Mouse (Mus musculus) ES-E14 (cell line): ENCODE results near the gene Gpx5. TPM values are rescaled to one million over a fixed set of nuclear protein-coding genes. Genes with fewer than 3 reads are reported as not detected.

Source experiments
- DNase-seq: peaks from one replicate; pipeline ENCODE4 v3.0.0-alpha.2; 2013; ENCODE audit warnings: low read depth, low spot score
- H3K27ac ChIP-seq: 2 replicates; pipeline ENCODE4 v1.5.1; 2012; ENCODE audit warnings: low read depth, mild to moderate bottlenecking, low read length, moderate library complexity, mixed read lengths; ENCODE audit not compliant: poor library complexity, insufficient read depth, severe bottlenecking
- H3K36me3 ChIP-seq: 2 replicates; pipeline ENCODE4 v1.6.1; 2012; ENCODE audit warnings: mild to moderate bottlenecking, low read length, moderate library complexity, mixed read lengths; ENCODE audit not compliant: control insufficient read depth, poor library complexity, insufficient read depth, severe bottlenecking
- H3K4me1 ChIP-seq, 2 experiments: fragments of 150-350 bp in 1 of 2; sonication (generic) in 1 of 2; 2 replicates each; pipeline ENCODE4 v1.6.1; 2012; ENCODE audit warnings: low read length in 2 of 2, mild to moderate bottlenecking in 1 of 2, mixed read lengths in 1 of 2; ENCODE audit not compliant: control insufficient read depth in 2 of 2, insufficient read depth in 2 of 2, poor library complexity in 1 of 2
- H3K4me3 ChIP-seq, 2 experiments: fragments of 150-350 bp in 1 of 2; sonication (generic) in 1 of 2; 2 replicates each; pipeline ENCODE4 v1.5.1; 2012; ENCODE audit warnings: low read length in 2 of 2, low read depth in 1 of 2, mild to moderate bottlenecking in 1 of 2, mixed read lengths in 1 of 2; ENCODE audit not compliant: insufficient read depth in 1 of 2, poor library complexity in 1 of 2, severe bottlenecking in 1 of 2
- H3K9ac ChIP-seq: 2 replicates; pipeline ENCODE4 v1.6.1; 2012; ENCODE audit warnings: low read depth, mild to moderate bottlenecking, low read length, mixed read lengths; ENCODE audit not compliant: poor library complexity, insufficient read depth, severe bottlenecking
- H3K9me3 ChIP-seq: fragments of 150-350 bp; sonication (generic); 2 replicates; pipeline ENCODE4 v1.6.1; 2012; ENCODE audit warnings: low read depth, mild to moderate bottlenecking, low read length; ENCODE audit not compliant: control insufficient read depth, insufficient read depth
- CHD2 ChIP-seq: IDR thresholded peaks from 2 replicates; pipeline ENCODE4 v1.6.1; 2014; ENCODE audit warnings: mild to moderate bottlenecking, low read depth, low read length, inconsistent platforms
- HCFC1 ChIP-seq: IDR thresholded peaks from 2 replicates; pipeline ENCODE4 v1.6.1; 2012; ENCODE audit warnings: low read length, inconsistent platforms, borderline replicate concordance; ENCODE audit not compliant: insufficient read depth
- MAFK ChIP-seq: IDR thresholded peaks from 2 replicates; pipeline ENCODE4 v1.6.1; 2014; ENCODE audit warnings: mild to moderate bottlenecking, low read depth, low read length, inconsistent platforms; ENCODE audit not compliant: insufficient read depth
- ZC3H11A ChIP-seq: IDR thresholded peaks from 2 replicates; pipeline ENCODE4 v1.6.1; 2012; ENCODE audit warnings: low read depth, mild to moderate bottlenecking, inconsistent platforms, low read length, borderline replicate concordance
- ZNF384 ChIP-seq: IDR thresholded peaks from 2 replicates; pipeline ENCODE4 v1.6.1; 2012; ENCODE audit warnings: low read depth, low read length, inconsistent platforms
- in situ Hi-C, 2 experiments: fragments of 600-800 bp; cut with MboI; formaldehyde crosslinking; loops; one replicate each; pipeline ENCODE4 v1.15.1; 2025; ENCODE audit warnings: low sequenced_read_pairs in 2 of 2, inconsistent platforms in 1 of 2; ENCODE audit not compliant: unreplicated experiment in 2 of 2
- total RNA-seq: library from RNA; depleted of rRNA; stranded (reverse); fragments of 300-350 nt; gene quantifications from 2 replicates; pipeline ENCODE4 v1.2.3, GENCODE M21; 2012

Gpx5 gene
- total RNA-seq, 1 experiment = not detected

GRCm38 (mm10) chr13:21244089-21244488 is 48.4 kb downstream of the Gpx5 start:
- no peaks in the 10 kb centered on the region for H3K36me3 ChIP-seq
- H3K27ac ChIP-seq = no peak overlapping the region
- no peak overlapping the region for H3K4me3 ChIP-seq
- H3K4me1 ChIP-seq = peaks cover 0 to 2% of the 10 kb centered on the region in 2 experiments; a peak in 1 of 4 replicates
- no peaks in the 10 kb centered on the region for H3K9me3 ChIP-seq
- H3K9ac ChIP-seq = no peak overlapping the region
- TF ChIP-seq ZC3H11A (no peak), HCFC1 (no peak), CHD2 (no peak), ZNF384 (no peak), MAFK (no peak)
- in situ Hi-C loops = no loop called here
- no peak for DNase-seq

- no peaks in the 10 kb centered on the region for H3K9me3 ChIP-seq
- peak overlapping the region; percentile 22; the same call in 1 of the 2 replicates for H3K9ac ChIP-seq
- H3K27ac ChIP-seq = no peak overlapping the region
- in situ Hi-C loops = no loop called here
- peak overlapping the region; percentile 36 to 60 for H3K4me3 ChIP-seq
- H3K36me3 ChIP-seq = no peaks in the 10 kb centered on the region
- H3K4me1 ChIP-seq = peaks cover 0 to 2% of the 10 kb centered on the region in 2 experiments; a peak in 1 of 4 replicates
- no peak for DNase-seq
- TF ChIP-seq CHD2 = no peak
- no peak for TF ChIP-seq ZC3H11A
- no peak for TF ChIP-seq MAFK
- no peak for TF ChIP-seq ZNF384
- TF ChIP-seq HCFC1 = no peak
Observed at GRCm38 (mm10) chr13:21243196-21243595, 49.3 kb downstream of the Gpx5 start.

- H3K27ac ChIP-seq = no peak overlapping the region
- H3K4me3 ChIP-seq = peak overlapping the region; percentile 36 to 60
- peaks cover 0 to 2% of the 10 kb centered on the region in 2 experiments; a peak in 1 of 4 replicates for H3K4me1 ChIP-seq
- peak overlapping the region; percentile 22; the same call in 1 of the 2 replicates for H3K9ac ChIP-seq
- H3K9me3 ChIP-seq = no peaks in the 10 kb centered on the region
- TF ChIP-seq MAFK = peak; percentile 78
- no peak for TF ChIP-seq CHD2
- in situ Hi-C loops = no loop called here
- H3K36me3 ChIP-seq = no peaks in the 10 kb centered on the region
- no peak for DNase-seq
Observed at GRCm38 (mm10) chr13:21242408-21243125, 50.0 kb downstream of the Gpx5 start.

GRCm38 (mm10) chr13:21240788-21241187 is 51.7 kb downstream of the Gpx5 start:
- H3K4me1 ChIP-seq = peaks cover 0 to 2% of the 10 kb centered on the region in 2 experiments; a peak in 1 of 4 replicates
- H3K36me3 ChIP-seq = no peaks in the 10 kb centered on the region
- no peak overlapping the region for H3K4me3 ChIP-seq
- H3K27ac ChIP-seq = no peak overlapping the region
- in situ Hi-C loops = no loop called here
- no peak for TF ChIP-seq CHD2
- TF ChIP-seq MAFK = peak; percentile 90
- H3K9ac ChIP-seq = no peak overlapping the region
- peak; percentile 82 for DNase-seq
- no peaks in the 10 kb centered on the region for H3K9me3 ChIP-seq
